Mouse (Mus musculus): Measurements from ENCODE around the gene Zyg11a. TPM values are rescaled to one million over a fixed set of nuclear protein-coding genes. Genes with fewer than 3 reads are reported as not detected.

Gene Zyg11a
- polyA plus RNA-seq (2015; fragmentation: Nextera tagmentation; extraction: Ambion mirVana), result 0.09 and 0.10 TPM in 2 replicates

DNA sequence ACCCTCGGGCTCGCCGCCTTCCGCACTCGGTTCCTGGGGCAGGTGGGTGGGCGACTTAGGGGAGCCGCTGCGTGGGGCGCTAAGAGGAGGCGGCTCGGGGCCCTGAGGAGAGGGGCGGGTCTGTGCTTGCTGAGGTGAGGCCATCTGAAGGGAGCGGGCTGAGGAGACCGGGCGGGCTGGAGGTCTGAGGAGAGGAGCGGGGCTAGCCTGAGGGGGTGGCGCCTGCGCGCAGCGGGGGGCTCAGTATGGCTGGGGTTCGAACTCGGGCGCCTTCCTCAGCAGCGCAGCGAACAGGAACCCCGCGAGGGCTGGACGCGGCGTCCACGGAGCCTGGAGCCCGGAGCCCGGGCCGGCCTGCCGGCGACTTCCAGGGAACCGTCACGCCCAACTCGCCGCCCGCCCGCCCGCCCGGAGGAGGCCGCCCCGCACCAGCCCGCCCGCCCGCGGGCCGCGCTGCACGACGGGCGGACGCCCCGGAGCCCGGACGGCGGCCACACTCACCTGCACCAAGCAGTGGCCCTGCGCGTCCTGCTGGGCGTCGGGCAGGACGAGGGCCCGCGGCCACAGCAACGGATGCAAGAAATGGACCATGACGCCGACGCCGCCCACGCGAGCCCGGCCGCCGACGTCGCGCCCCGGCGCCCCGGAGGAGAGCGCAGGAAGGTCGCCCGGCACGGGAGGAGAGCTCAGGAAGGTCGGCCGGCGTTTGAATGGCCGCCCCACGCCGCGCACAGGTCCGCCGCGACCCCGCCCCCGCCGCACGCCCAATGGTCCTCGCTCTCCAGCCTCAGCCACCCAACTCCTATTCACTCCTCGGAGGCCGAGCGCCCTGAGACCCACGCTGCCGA, at the start of gene Zyg11a:
Zyg11a (minus strand) TSS at position 717 of the 848 bp plus-strand sequence.
- ATAC-seq (ENCODE audit: low read depth) (no peak), DNase-seq (no peak)
- Histone ChIP-seq H3K9ac (peak within 1 kb of the TSS; percentile 36; the same call in 1 of the 2 replicates), H3K27me3 (peaks cover 64% of the 10 kb centered on the region), H3K4me1 (replicated peaks) (peaks cover 7% of the 10 kb centered on the region), H3K4me3 (replicated peaks) (peak within 1 kb of the TSS; percentile 57), H3K9me3 (replicated peaks) (no peaks in the 10 kb centered on the region), H3K4me2 (peak within 1 kb of the TSS; percentile 65), H3K27ac (no peak within 1 kb of the TSS), H3K36me3 (no peaks in the 10 kb centered on the region)
- 2% methylated on average over 99 of the region's 107 CpGs for WGBS (ENCODE audit: insufficient replicate concordance)

DNA sequence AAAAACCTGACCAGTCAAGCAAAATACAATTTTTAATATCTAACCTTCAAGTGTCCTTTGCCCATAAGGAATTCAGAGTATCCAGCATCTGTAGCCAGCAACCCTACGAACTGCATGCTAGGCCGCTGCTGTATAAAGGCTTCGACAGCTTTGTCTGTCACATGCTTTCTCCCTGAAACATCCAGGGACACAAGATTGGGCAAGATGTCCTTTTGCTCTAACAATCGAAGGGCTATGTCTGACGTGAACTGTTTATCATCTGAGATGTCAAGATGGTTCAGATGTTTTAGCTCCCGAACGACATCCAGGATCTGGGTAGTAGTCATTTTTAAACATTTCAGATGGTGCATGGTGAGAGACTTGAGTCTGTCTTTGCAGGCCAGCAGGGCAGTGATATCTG, 47.9 kb upstream of the Zyg11a start:
- 82% methylated on average over 7 of the region's 7 CpGs for WGBS (ENCODE audit: insufficient replicate concordance)
- no peak for DNase-seq
- Histone ChIP-seq H3K4me2 (no peak overlapping the region), H3K9ac (no peak overlapping the region), H3K4me3 (replicated peaks) (no peak overlapping the region), H3K4me1 (replicated peaks) (no peaks in the 10 kb centered on the region), H3K36me3 (peaks cover 26% of the 10 kb centered on the region), H3K27me3 (no peaks in the 10 kb centered on the region), H3K27ac (no peak overlapping the region), H3K9me3 (replicated peaks) (no peaks in the 10 kb centered on the region)
- no peak for ATAC-seq (ENCODE audit: low read depth)

DNA sequence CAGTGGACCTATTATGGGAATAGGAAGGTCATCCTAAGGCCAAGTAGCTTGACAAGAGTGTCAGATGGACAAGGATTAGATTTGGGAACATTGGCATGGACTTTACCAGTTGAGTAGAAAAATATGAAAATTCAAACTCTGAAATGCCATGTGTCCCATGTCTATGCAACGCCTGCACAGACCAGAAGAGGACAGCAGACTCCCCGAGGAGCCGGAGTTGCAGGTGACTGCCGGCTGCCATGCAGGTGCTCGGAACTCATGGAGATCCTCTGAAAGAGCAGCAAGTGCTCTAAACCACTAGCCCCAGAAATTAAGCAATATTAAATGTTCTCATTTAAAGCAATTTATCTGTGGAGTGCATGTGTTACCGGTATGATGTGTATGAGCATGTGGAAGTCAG, 35.5 kb upstream of the Zyg11a start:
- ATAC-seq (ENCODE audit: low read depth) (no peak), DNase-seq (no peak)
- H3K9me3 ChIP-seq (replicated peaks), result no peaks in the 10 kb centered on the region
- no peaks in the 10 kb centered on the region for H3K27me3 ChIP-seq
- no peak overlapping the region for H3K4me3 ChIP-seq (replicated peaks)
- no peak overlapping the region for H3K4me2 ChIP-seq
- H3K27ac ChIP-seq, result no peak overlapping the region
- 77% methylated on average over 6 of the region's 6 CpGs for WGBS (ENCODE audit: insufficient replicate concordance)
- H3K4me1 ChIP-seq (replicated peaks), result no peaks in the 10 kb centered on the region
- no peak overlapping the region for H3K9ac ChIP-seq
- peaks cover 34% of the 10 kb centered on the region for H3K36me3 ChIP-seq

DNA sequence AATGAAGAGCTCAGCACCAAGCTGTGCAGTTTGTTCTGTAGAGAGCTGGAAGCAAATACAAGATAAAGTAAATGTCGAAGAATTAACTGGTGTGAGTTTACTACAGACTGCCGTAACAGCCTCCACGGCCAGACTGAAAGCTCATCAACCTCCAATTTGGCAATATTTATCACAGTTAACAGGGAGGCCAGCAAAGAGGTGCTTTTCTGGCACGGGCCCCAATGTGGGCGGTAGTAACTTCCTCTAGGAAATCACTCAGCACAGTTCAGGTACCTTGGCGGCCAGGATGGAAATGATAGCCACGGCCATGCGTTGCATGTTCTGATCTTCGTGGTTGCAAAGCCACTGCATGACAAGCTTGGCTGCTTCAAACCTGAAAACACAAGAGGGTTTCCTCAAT, 32.7 kb upstream of the Zyg11a start:
- Histone ChIP-seq H3K27ac (no peak overlapping the region), H3K4me3 (replicated peaks) (no peak overlapping the region), H3K9ac (no peak overlapping the region), H3K4me1 (replicated peaks) (no peaks in the 10 kb centered on the region), H3K36me3 (peaks cover 29% of the 10 kb centered on the region), H3K4me2 (no peak overlapping the region), H3K27me3 (no peaks in the 10 kb centered on the region), H3K9me3 (replicated peaks) (no peaks in the 10 kb centered on the region)
- WGBS (ENCODE audit: insufficient replicate concordance), result 50% methylated on average over 9 of the region's 9 CpGs
- DNase-seq, result no peak
- no peak for ATAC-seq (ENCODE audit: low read depth)

DNA sequence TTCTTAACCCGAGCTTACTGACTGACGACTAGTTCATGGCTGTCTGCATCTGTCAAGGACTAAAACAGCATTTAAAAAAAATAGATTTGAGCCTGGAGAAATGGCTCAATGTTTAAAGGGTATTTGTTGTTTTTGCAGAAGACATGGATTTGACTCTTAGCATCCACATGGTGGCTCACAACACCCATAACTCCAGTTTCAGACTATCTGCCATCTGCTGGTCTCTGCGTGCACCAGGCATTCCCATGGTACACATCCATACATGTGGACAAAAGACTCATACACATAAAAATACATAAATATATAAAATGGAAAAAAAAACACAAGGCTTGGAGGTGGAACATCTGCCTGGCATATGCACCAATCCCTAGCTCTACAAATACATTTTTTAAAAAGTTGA, 31.5 kb upstream of the Zyg11a start:
- Histone ChIP-seq H3K9me3 (replicated peaks) (no peaks in the 10 kb centered on the region), H3K36me3 (peaks cover 29% of the 10 kb centered on the region), H3K4me2 (no peak overlapping the region), H3K27ac (no peak overlapping the region), H3K27me3 (no peaks in the 10 kb centered on the region), H3K9ac (no peak overlapping the region), H3K4me1 (replicated peaks) (no peaks in the 10 kb centered on the region), H3K4me3 (replicated peaks) (no peak overlapping the region)
- 75% methylated on average over 3 of the region's 3 CpGs for WGBS (ENCODE audit: insufficient replicate concordance)
- no peak for ATAC-seq (ENCODE audit: low read depth)
- no peak for DNase-seq

DNA sequence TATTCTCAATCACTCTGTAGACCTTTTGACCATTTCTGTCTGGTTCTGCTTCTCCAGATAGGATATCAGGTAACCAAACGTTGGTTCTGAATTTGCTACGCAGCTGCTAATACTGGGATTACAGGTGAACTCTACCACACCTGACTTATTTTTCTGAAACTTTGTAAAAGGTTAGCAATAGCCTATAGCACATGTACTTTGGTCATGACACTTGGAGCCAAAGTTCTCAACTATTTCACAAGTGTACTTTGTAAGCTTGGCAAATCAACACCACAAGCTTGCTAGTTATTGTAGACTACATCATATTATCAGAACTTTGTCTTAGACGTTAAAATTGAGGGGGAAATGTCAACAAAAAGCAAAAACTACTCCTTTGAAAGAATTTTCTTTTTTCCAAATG, 15.8 kb upstream of the Zyg11a start:
- no peaks in the 10 kb centered on the region for H3K27me3 ChIP-seq
- no peak overlapping the region for H3K27ac ChIP-seq
- H3K4me3 ChIP-seq (replicated peaks), result no peak overlapping the region
- DNase-seq (no peak), ATAC-seq (ENCODE audit: low read depth) (no peak)
- H3K9me3 ChIP-seq (replicated peaks), result no peaks in the 10 kb centered on the region
- no peak overlapping the region for H3K9ac ChIP-seq
- H3K4me2 ChIP-seq, result no peak overlapping the region
- 70% methylated on average over 3 of the region's 3 CpGs for WGBS (ENCODE audit: insufficient replicate concordance)
- H3K36me3 ChIP-seq, result peaks cover 19% of the 10 kb centered on the region; the same call in 1 of the 2 replicates
- no peaks in the 10 kb centered on the region for H3K4me1 ChIP-seq (replicated peaks)

- Histone ChIP-seq H3K4me3 (replicated peaks) (no peak overlapping the region), H3K9me3 (replicated peaks) (no peaks in the 10 kb centered on the region), H3K4me2 (no peak overlapping the region), H3K36me3 (no peaks in the 10 kb centered on the region), H3K9ac (no peak overlapping the region), H3K27me3 (peaks cover 7% of the 10 kb centered on the region), H3K4me1 (replicated peaks) (0 out of 2 replicates have a peak, but pooled peaks cover 4% of the 10 kb centered on the region), H3K27ac (no peak overlapping the region)
- ATAC-seq (ENCODE audit: low read depth) (no peak), DNase-seq (no peak)
- 69% methylated on average over 3 of the region's 3 CpGs for WGBS (ENCODE audit: insufficient replicate concordance)
Observed at GRCm38 (mm10) chr4:108225341-108225872, 7.6 kb upstream of the Zyg11a start.

DNA sequence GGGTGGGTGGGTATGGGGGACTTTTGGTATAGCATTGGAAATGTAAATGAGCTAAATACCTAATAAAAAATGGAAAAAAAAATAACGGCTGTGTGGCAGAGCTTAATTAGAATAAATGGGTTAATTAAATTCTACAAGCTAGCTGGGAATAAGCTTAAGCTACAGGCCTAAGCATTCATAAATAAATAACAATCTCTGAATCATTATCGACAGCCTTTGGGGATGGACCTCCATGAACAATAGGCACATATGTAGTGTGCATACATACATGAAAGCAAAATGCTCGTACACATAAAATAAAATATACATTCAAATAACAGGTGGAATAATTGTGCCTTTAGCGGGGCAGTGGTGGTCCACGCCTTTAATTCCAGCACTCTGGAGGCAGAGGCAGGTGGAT, 4.7 kb upstream of the Zyg11a start:
- ATAC-seq (ENCODE audit: low read depth), result no peak
- DNase-seq, result no peak
- no peak overlapping the region for H3K9ac ChIP-seq
- H3K27me3 ChIP-seq, result peaks cover 34% of the 10 kb centered on the region
- no peaks in the 10 kb centered on the region for H3K9me3 ChIP-seq (replicated peaks)
- H3K27ac ChIP-seq, result no peak overlapping the region
- H3K4me1 ChIP-seq (replicated peaks), result peaks cover 11% of the 10 kb centered on the region
- WGBS (ENCODE audit: insufficient replicate concordance), result 69% methylated on average over 5 of the region's 5 CpGs
- no peak overlapping the region for H3K4me2 ChIP-seq
- no peak overlapping the region for H3K4me3 ChIP-seq (replicated peaks)
- H3K36me3 ChIP-seq, result no peaks in the 10 kb centered on the region

DNA sequence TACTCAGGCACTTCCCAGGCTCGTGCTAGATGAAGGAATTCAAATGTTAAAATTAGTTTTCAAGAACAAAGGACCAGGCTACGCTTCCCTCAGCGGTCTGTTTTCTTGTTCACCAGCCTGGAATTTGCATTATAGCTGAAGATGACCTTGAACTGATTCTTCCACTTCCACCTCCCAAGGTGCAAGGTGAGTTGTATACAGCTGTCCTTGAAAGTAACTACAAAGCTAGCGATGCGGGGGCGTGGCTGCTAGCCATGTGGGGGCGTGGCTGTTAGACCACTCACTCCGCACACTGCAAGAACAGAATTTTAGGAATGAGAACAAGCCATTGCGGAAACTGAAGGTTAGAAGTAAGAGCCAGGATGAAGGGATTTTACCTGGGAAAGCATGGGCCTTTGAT, 1.2 kb upstream of the Zyg11a start:
- no peak overlapping the region for H3K27ac ChIP-seq
- no peak overlapping the region for H3K4me3 ChIP-seq (replicated peaks)
- WGBS (ENCODE audit: insufficient replicate concordance), result 15% methylated on average over 9 of the region's 9 CpGs
- H3K36me3 ChIP-seq, result no peaks in the 10 kb centered on the region
- no peak overlapping the region for H3K4me2 ChIP-seq
- H3K4me1 ChIP-seq (replicated peaks), result peaks cover 7% of the 10 kb centered on the region
- no peak for DNase-seq
- H3K9me3 ChIP-seq (replicated peaks), result no peaks in the 10 kb centered on the region
- peaks cover 64% of the 10 kb centered on the region for H3K27me3 ChIP-seq
- no peak for ATAC-seq (ENCODE audit: low read depth)
- no peak overlapping the region for H3K9ac ChIP-seq

- 61% methylated on average over 2 of the region's 2 CpGs for WGBS (ENCODE audit: insufficient replicate concordance)
- no peak overlapping the region for H3K4me2 ChIP-seq
- peaks cover 35% of the 10 kb centered on the region for H3K27me3 ChIP-seq
- H3K27ac ChIP-seq, result no peak overlapping the region
- no peak overlapping the region for H3K9ac ChIP-seq
- ATAC-seq (ENCODE audit: low read depth), result no peak
- DNase-seq, result no peak
- no peak overlapping the region for H3K4me3 ChIP-seq (replicated peaks)
- peaks cover 5% of the 10 kb centered on the region for H3K4me1 ChIP-seq (replicated peaks)
- no peaks in the 10 kb centered on the region for H3K36me3 ChIP-seq
- no peaks in the 10 kb centered on the region for H3K9me3 ChIP-seq (replicated peaks)
Observed at GRCm38 (mm10) chr4:108213023-108213422, 4.8 kb downstream of the Zyg11a start.

DNA sequence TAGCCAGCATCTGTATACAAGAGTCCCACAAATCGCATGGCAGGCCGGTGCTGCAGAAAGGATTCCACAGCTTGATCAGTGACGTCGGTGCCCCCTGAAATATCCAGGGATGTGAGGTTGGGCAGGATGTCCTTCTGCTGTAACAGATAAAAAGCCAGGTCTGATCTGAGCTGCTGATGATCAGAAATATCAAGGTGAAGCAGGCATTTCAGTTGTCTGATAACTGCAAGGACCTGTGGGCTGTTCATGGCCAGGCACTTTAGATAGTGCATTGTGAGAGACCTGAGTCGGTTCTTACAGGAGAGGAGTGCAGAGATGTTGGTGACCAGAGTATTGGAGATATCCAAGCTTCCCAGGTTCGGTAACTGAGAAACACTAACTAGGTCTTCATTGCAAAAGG, 13.2 kb downstream of the Zyg11a start:
- DNase-seq (no peak), ATAC-seq (ENCODE audit: low read depth) (no peak)
- H3K27me3 ChIP-seq, result no peaks in the 10 kb centered on the region
- peaks cover 5% of the 10 kb centered on the region; the same call in 1 of the 2 replicates for H3K4me1 ChIP-seq (replicated peaks)
- WGBS (ENCODE audit: insufficient replicate concordance), result 49% methylated on average over 6 of the region's 6 CpGs
- H3K9ac ChIP-seq, result no peak overlapping the region
- no peak overlapping the region for H3K4me3 ChIP-seq (replicated peaks)
- no peak overlapping the region for H3K27ac ChIP-seq
- H3K36me3 ChIP-seq, result no peaks in the 10 kb centered on the region
- H3K4me2 ChIP-seq, result no peak overlapping the region
- no peaks in the 10 kb centered on the region for H3K9me3 ChIP-seq (replicated peaks)

DNA sequence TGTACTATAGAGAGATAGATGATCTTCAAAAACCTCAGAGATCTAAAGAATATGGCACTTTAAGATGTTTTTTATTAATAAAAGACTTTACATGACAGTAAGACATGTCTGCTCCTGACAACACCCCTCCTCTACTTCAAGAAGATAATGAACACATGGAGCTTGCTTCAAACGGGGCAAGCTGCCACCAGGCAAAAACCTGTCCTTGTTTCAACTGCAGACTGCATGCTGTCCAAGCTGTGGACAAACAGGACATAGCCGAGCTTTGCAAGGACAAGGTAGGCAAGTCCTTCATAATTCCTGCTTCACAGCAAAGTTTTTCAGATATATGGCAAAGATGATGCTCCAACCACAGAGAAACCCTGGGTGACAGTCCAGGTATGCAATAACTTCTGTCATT, 18.6 kb downstream of the Zyg11a start:
- Histone ChIP-seq H3K9me3 (replicated peaks) (no peaks in the 10 kb centered on the region), H3K27ac (no peak overlapping the region), H3K4me2 (no peak overlapping the region), H3K4me1 (replicated peaks) (no peaks in the 10 kb centered on the region), H3K4me3 (replicated peaks) (no peak overlapping the region), H3K27me3 (no peaks in the 10 kb centered on the region), H3K36me3 (no peaks in the 10 kb centered on the region), H3K9ac (no peak overlapping the region)
- DNase-seq (no peak), ATAC-seq (ENCODE audit: low read depth) (no peak)
- 42% methylated on average over 2 of the region's 2 CpGs for WGBS (ENCODE audit: insufficient replicate concordance)

Data from liver, embryonic 13.5 days (tissue).